Mouse (Mus musculus) heart, postnatal 0 days (tissue): ENCODE data around the gene Gm9508.

ENCODE experiments used
- CTCF ChIP-seq: IDR thresholded peaks from 2 replicates; pipeline ENCODE4 v1.5.1; 2016; ENCODE audit warnings: antibody characterized with exemption, control low read depth, low read depth
- EP300 ChIP-seq: IDR thresholded peaks from 2 replicates; pipeline ENCODE4 v1.6.1; 2016; ENCODE audit warnings: antibody characterized with exemption, low read depth

DNA sequence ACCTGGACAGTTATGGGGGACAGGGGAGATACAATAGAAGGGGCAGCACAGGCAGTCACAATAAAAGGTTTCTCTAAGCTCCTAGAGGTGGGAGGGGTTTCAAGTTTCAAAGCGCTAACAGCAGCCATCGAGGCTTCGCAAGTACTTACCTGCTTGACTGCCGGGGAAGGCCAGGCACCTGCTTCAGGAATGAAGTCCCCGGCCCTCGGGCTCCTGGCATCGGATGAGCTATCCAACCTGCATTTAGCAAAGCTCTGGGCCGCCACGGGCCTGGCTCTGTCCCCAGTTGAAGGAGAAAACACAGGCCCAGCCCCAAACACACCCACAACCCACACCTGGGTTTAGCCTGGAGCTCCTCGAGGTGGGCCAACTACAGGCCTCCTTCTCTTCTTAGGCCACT lies 10.0 kb downstream of the Gm9508 start:
- TF ChIP-seq EP300 (no peak), CTCF (no peak)
